Mouse (Mus musculus): Measurements from ENCODE around the gene Arpc1b.

DNA sequence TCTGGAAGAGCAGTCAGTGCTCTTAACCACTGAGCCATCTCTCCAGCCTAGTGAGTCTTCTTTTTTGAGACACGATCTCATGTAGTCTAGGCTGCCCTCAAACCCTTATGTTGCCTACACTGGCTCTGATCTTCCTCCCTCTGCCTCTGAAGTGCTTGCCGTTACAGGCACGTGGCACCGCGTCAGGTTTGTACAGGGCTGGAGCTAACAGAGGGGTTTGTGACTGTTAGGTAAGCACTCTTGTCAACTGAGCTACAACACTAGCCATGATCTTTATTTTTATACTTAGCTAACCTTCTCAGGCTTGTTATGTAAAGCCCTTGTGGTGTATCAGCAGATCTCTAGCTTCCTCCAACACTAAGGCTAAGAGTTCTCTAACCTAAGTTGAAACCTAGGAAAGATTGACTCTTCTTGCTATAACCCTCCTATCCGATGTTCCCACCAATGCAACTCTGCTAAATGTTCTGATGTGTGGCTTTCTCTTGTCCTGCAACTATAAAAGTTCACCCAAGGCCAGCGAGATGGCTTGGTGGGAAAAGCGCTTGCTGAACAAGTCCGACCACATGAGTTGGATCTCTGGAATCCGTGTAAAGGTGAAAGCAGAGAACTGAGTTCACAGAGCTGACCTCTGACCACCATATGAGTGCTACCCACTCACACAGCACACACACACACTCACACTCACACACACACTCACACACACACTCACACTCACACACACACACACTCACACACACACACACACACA is 32.0 kb upstream of the Arpc1b start:
- TF ChIP-seq POU5F1 (IDR thresholded peaks at IDR 0.05; ENCODE audit: borderline replicate concordance, low read length) (no peak), CTCF (conservative IDR thresholded peaks at IDR 0.05; ENCODE audit: low read length) (no peak), NANOG (IDR thresholded peaks at IDR 0.05; ENCODE audit: borderline replicate concordance, low read length) (no peak)
